Mouse (Mus musculus) ovary, postnatal 10 days (tissue): ENCODE results near the gene Igfbp1.

Experiments used
- DNase-seq: peaks from one replicate; pipeline ENCODE4 v3.0.0; 2022; ENCODE audit warnings: low spot score

The Igfbp1 gene

DNA sequence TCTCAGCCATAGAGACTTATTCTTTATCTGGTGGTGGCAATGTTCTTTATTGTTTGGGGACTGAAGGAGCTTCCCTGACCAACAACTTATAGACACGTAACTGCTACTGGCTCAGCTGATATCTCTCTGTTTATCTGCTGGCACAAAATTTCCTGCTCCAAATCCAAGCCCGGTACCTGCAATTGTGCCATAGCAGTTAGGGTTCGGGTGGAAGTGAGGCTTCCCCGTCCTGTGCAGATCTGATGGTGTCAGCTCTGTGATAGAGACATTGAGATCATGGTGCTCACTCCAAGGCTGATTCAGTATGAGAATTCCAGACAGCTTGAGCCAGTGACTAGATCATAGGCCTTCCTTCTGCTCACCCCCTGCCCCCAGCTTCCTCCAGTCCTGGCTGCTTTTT, 34.4 kb downstream of the Igfbp1 start:
- DNase-seq = no peak

DNA sequence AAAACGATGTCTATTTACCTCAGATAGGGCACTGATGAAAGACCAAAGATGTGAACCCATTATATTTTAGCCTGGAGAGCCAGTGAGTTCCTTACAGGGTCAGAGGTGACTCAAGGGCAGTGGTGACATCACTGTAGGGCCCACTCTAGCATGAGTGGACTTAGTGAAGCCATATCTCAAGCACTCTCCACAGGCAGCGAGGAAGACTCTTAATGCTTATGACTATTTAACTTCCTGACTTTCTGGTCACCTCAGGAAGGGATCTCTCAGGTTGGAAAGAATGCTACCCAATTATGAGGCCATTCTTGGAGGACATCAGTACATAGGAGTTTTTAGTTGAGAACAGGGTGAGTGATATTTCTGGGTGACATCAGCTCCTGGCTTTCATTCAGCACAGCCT, 35.8 kb downstream of the Igfbp1 start:
- no peak for DNase-seq

DNA sequence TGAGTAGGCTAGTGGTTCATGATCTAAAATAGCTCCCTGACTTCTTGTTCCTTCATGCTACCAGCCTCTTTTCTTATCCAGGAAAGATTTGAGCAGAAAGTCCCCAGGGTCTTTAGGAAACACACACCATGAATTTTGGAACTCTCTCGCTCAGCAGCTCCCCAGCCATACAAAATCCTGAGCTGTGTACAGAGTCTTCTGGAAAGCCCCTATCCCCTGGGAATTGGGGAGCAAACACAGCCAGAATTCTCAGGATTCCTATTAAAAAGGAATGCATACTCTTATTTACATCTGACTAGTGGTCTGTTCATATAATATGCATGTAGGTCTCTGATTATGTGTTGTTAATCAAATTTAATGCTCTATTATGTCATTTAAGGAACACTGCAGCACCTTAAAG, 36.9 kb downstream of the Igfbp1 start:
- no peak for DNase-seq

DNA sequence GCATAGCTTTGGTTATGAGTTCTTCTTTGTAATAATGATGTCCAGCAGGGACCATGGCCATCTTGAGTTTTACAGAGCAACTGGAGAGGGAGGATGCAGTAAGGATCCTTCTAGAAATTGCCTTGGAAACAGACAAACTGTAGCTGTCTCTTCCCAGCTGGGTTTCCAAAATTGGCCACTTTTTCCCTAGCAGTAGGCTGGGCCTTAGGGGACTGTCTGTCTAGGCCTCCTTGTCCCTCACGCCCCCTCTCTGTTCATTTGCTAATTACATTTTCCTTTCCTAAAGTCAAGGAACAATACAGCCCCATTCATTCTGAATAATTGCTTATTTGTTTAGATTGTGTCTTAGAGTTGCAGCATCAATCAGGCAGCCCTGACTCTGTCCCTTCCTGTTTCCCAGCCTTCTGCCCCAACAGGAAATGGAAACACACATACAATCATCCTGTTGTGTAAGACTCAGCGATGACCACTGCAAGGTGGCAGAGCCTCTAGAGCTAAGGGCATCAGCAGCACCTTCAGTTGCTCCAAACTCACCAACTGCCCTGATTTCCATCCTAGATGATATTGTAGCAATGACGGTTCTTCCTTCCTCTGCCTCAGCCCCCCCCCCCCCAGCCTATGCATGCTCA, 37.5 kb downstream of the Igfbp1 start:
- DNase-seq = no peak

DNA sequence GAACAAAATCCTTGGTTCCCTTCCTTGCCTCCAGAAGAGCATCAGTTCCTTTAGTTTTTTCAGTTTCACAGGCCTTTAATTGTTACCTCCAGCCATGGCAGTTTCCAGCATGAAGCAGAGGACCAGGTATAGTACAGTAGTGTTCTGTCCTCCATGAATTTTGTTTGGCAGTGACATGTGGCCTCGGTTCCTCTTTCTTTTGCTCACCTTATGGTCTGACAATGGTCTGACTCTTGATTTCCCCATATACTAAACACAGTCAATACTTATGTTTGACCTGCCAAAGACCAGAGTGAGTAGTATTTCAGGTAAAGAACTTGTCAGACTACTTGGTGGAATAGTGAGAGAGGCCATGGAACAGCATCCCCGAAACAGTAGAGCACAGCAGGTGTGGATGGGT, 39.2 kb downstream of the Igfbp1 start:
- DNase-seq = no peak

DNA sequence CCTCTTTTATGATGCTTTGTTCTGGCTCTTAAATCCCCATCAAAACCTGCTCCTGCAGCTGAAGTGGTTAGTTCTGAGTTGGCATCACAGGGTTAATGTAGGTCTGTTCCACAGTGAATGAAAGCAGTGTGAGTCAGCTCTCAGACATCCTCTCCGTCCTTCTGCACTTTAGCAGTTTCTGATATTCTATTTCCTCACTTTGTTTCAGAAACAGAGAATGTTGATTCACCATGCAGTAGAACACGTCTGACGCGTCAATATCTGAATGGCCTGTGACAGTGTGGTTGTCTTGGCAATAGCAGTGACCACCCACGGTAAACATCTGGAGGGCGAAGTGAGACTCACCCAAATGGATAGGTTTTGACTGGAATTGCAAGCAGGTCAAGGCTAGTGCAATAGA, 40.1 kb downstream of the Igfbp1 start:
- no peak for DNase-seq

DNA sequence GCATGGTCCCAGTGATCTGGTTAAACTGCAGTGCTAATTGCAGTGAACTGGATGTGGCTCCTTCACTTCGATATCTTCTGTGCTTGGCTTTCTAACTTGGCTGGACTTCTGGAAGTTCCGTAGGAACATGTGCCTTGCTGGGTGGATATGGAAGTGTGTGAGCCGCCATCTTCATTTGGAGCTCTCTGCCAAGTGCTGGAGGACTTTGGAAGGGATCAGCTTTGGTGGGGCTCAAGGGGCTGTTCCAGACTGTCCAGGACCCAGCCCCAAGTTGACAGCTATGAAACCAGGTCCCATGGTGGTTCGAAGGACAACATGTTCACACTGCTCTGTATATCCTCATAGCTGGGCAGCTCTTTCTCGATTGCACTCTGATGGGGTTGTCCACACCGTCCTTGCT, 41.0 kb downstream of the Igfbp1 start:
- no peak for DNase-seq

DNA sequence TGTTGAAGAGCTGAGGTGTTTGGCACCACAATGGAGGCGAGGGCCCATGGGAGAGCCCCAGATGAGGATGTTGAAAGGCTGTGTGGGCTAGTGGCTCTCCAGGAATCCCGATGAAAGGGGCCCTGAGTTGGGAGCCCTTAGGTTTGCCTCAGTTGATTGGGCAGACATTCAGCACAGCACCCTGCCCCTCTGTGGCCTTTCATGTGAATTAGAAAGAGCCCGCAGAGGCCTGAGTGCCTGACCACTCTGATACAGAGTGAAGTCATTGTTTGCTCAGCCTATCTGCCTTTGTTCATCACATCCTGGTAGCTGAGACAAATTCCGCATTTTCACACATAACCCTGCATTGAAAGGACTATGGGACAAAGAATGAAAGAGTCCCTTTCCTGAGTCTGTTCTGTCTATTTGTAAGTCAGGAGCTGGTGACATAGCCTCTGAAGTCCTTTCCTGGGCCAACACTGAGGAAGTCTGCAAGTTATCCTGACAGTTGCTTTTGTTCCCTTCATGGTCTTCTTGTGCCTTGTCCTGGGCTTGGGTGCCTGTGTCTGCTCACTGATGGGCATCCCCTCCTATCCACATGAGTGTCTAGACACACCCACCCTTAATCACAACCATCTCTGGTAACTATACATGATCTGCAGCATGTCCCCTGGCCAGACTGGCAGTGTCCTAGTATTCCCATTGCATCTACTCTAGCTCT, 41.6 kb downstream of the Igfbp1 start:
- DNase-seq = no peak

DNA sequence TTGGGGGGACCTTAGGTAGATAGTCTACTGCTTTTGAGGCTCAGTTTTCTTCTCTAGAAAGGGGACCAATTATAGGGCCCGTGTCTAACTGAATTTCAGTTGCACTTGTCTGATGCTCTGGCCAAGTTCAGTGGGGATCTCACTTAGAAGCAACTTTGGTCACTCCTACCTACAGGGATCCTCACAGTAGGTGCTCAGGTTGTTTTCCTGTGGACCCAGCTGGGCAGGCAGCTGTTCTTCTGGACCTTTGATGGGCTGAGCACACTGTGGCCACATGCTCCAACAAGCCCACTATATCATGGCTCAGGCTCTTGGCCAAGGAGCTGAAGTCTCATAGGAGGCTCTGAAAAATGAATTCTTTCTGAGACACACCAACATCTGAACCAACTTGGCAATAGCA, 47.2 kb downstream of the Igfbp1 start:
- DNase-seq = no peak

DNA sequence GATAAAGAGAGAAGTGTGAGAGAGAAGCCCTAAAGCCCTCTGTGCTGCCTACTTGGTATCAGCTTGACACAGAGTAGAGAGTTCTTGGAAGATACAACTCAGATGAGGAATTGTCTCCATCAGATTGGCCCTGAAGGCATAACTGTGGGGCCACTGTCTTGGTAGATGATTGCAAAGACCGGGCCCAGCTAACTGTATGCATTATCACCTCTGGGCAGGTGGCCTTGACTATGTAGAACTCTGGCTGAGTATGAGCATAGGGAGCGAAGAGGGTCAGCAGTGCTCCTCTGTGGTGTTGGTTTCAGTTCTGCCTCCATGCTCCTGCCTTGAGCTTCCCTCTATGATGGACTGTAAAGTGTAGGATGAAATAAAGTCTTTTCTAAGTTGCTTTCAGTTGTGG, 52.8 kb downstream of the Igfbp1 start:
- DNase-seq = no peak

DNA sequence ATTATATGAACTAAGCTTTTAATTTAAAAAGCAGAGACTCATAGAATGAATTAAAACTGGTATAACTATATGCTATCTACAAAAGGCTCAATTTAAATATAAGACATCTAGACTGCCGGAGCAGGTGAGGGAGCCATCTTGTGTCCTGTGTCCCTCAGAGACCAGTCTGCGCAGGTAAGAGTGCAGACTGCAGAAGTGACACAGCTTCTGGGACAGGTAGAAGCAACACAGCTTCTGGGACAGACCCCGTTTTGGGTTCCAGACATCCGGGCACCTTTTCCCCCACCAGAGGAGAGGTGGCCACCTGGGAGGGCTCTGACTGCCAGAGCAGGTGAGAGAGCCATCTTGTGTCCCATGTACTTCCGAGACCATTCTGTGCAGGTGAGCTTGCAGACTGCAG, 53.3 kb downstream of the Igfbp1 start:
- DNase-seq = no peak
